Mouse (Mus musculus): ENCODE data around the gene Sec22c.

The Sec22c gene

DNA sequence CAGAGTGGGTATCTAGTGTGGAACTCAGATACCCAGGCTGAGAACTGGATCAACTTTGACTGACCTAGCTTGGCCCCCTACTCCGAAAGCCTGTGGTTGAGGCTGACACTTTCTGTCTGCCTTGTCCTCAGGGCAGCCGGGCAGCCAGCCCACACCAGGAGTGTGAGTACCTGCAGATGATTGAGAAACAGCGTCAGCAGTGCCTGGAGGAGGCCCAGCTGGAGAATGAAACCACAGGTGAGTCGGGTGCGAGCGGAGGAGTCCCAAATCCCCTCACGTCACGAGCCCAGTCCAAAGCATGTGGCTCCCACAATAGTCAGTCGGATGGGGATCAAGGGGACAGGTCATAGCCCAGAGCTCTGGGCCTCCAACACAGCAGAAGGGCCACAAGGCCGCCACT, 51.6 kb downstream of the Sec22c start:
- no peak for DNase-seq (ENCODE audit: low read depth, low spot score)

DNA sequence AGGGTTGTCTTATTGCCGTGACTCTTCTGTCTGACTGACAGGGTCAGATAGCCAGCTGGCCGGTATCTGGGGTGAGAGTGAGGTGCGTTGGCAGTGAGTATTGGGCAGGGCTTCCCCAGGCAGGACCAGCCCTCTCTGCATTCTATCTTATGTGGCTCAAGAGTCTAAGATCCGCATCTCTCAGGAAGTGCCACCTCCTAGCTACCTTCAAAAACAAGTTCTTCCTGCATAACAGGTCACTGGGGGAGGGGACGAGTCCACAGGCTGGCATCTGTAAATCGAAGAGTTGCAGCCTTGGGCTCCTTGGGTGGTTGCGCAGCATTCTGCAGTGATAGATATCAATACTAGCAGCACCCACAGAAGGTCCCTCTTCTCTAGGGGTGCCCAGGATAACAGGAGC, 58.3 kb downstream of the Sec22c start:
- DNase-seq (ENCODE audit: low read depth, low spot score), result no peak

DNA sequence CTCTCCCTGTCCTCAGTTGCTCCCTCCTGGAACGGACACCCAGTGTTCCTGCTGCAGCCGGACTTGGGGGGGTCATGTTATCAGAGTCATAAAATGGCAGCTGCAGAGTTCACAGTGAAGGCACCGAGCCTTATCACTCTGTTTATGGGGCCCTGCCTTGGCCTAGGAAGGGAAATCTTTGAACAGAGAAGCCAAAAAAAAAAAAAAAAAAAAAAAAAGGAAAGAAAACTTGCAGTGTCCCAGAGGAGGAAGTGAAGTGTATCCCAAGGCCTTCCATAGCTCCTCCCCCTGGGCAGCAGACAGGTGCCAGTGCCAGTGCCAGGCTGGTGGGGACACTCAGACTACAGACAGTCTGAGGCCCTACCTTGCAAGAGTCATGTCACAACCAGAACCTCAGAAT, 60.4 kb downstream of the Sec22c start:
- no peak for DNase-seq (ENCODE audit: low read depth, low spot score)

DNA sequence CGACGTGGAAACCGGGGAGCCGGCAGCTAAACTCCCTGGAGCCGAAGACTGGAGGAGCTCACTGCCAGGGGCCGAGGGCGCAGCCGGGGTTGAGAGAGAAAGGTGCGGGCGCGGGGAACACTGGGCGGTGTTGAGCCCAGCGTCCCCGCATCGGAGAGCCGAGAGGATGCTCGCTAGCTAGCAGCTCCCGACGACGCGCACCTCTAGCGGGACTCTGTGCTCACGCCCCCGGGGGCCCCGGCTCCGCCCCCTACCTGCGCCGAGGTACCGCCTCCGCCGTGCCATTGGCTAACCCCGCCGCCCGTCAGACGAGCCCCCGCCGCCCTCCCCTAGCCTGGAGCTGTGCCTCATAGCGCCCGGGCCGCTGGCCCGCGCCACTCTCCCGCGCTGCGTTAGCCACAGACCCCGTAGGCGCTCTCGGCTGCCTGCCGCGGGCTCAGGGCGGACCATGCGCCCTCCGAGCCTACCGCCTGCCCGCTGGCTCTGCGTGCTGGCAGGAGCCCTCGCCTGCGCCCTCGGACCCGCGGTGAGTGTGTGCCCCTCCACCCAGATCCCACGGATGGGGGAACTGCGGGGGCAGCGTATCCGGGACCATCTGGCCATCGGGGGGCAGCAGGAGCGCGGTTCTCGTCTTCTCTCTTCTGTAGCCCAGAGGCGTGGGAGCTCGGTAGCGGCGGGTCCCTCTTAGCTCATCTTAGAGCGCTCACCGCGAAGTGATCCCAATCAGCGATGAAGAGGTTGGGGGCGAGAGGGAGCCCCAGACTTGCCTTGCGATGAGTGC, 62.7 kb downstream of the Sec22c start, which contains the start of gene Vipr1:
Gene Vipr1 (plus strand): TSS at position 316 of the 781 bp plus-strand sequence.
- peak; percentile 59 for DNase-seq (ENCODE audit: low read depth, low spot score)

DNA sequence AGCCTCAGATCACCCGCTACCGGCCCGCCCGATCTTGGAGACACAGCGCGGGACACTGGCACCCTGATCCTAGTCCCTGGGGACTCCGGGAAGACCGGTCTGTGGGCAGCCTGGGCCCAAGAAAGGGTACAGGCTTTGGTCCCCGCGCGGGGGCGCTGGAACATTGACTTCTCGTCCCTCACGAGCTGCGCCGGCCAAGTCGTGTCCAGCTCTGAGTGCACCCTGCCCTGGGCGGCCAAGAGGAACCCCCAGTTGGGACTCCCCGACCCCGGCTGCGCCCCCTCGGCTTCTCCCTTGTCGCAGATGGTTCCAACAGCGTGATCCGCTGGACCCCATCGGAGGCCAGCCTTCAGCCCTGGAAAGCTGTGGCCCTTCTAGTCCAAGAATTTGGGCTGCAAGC, 63.3 kb downstream of the Sec22c start, which contains the start of gene Lyzl4:
Gene Lyzl4 (minus strand): TSS at position 96 of the 400 bp plus-strand sequence.
- DNase-seq (ENCODE audit: low read depth, low spot score), result peak; percentile 46

DNA sequence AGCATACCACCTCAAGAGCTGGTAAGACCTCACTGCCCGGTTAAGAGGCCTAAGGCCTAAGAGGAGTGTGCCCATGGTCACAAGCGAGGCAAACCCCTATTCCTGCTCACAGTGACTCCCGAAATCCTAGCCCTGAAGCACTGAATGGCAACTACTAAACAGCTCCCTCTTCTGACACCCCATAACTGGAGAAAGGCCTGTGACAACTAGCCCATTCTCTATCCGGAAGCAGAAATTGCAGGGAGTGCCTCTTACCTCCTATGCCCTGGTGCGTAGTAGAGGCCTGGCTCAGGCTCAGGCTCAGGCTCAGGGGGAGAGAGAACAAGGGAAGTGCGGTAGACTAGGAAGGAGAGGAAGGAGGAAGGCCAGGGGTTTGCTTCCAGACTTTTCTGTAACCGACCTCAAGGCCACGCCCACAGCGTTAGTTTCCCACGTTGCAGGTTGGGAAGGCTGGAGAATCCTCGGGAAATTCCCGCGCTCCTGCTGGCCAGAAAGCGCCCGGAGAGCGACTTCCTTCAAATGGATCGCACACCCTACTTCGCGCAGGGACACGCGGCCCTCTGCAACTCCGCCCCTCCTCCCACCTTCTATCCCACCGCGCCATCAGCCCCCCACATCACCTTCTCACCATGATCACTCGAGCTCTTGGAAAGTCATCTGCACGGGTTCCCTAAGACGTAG, 63.9 kb downstream of the Sec22c start:
- peak; percentile 17 for DNase-seq (ENCODE audit: low read depth, low spot score)

DNA sequence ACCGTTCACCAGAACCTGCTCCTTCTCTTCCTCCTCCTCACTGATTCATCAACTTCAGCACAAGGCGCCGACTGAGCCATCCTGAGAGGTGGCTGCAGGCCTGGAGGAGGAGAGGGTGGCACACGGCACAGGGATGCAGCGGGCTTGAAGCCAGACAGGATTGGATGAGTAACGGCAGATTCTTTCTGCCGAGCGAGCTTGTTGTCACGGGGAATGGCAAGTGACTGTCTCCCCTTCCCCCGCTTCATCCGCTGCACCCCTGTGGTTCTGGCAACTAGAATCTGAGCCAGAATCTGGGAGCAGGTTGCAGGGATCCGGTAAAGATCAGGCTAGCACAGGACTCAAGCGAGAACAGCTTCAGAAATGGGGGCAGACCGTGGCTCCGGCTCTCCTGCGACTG, 65.5 kb downstream of the Sec22c start:
- no peak for DNase-seq (ENCODE audit: low read depth, low spot score)

DNA sequence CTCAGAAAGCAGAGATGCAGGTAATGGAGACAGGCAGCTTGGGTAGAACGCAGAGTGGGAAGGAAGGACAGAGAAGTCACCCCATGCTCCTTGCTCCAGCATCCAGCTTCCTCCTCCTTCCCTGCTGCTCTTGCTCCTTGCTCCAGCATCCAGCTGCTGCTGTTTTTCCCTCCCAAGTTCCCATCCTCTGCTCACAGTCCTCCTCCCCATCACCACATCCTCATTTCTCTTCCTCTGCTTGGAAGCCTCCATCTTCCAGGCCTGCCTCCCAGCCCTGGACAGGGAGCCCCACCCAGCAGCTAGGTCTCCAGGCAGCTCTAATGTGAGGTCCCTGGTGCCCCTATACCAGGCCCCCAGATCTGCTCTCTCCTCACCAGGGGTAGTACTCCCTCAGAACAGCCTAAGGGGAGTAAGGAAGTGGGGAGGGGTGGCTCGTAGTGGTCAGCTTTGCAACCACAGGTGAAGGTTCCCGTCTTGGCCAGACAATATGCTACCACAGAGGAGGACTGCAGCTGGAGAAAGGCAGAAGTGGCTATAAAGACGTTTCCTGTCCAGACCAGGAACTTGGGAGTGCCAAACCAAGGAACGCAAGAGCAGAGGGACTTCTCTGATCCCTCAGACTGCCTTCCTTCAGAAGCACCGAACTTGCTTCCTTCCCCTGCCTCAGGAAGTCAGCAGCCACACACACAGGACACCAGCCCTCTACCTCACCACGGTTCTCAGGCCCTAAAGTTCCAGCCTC, 69.3 kb downstream of the Sec22c start:
- no peak for DNase-seq (ENCODE audit: low read depth, low spot score)

DNA sequence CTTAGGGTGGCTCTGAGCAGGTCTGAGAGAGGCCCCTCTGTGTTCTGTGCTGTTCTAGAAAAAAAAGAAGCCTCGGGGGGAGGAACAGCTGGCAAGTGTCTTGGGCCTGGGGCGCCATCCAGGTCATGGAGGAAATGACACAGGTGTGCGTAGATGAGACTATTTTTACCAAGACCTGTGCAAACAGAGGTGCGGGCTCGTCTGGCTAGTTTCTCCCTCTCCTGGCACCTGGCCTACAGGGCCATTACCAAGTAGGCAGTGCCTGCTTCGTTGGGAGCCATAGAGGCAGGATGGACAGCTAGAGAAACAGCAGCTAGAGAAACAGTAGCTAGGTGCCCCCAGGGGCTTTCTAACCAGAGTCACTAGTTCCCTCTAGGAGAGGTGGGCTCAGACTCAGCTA, 72.0 kb downstream of the Sec22c start:
- DNase-seq (ENCODE audit: low read depth, low spot score), result no peak

DNA sequence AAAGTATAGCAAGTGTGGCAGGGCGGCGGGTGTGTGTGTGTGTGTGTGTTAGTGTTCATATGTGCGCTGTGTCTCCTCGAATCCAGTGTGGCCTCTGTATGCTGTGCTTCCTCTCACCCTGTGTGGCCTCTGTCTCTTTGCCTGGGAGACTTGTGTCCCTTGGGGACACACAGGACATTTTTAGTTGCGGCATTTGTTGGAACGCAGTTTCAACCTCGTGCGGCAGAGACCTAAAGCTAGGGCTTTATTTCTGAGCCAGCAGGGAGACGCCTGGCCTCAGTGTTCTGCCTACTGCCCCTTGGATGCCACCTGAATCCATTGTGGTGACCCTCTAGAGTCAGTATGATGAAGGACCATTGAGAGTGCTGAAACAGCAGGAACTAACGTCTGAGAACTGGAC, 72.4 kb downstream of the Sec22c start:
- no peak for DNase-seq (ENCODE audit: low read depth, low spot score)

DNA sequence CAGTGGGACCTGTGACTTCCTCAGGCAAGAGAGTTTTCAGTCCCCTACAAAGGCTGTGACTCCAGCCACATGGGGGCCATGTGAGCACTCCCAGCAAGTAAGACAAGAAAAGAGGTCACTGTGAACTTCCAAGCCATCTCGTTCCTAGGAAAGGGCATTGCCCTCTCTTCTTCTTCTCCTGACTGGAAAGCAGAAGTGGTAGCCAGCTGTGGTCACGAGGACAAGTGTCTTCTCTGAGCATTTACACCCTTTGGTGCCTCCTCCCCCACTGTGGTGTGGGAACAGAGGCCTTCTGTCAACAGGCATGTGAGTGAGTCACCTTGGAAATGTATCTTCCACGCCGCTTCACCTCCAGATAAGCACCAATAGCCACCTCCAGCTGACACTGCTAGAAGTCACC, 73.3 kb downstream of the Sec22c start:
- no peak for DNase-seq (ENCODE audit: low read depth, low spot score)

DNA sequence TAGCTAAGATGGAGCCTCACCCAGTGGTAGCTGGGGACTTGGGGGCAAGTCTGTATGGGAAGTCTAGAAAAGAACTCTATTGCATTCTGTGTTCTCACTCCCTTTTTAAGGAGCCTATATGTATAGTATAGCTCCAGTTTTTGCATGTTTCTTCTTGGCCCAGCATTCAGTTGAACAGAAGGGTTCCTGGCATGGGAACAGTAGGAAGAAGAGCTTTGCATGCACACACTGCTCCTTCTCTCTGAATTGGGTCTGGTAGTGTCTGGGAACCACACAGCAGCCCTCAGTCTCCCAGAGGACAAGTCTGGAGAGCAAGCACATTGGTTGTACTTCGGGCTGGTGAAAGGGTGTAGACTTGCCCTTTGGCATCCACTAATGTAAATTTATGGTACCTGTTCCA, 74.7 kb downstream of the Sec22c start:
- DNase-seq (ENCODE audit: low read depth, low spot score), result no peak
